Mouse (Mus musculus) layer of hippocampus, adult 9-11 months (tissue): ENCODE results near the gene Hpn.
A peak's percentile ranks its signal among the peaks of the same experiment; 100 is the strongest.

Source experiments
- DNase-seq: peaks from one replicate; pipeline ENCODE4 v3.0.0; 2022

Gene Hpn

DNA sequence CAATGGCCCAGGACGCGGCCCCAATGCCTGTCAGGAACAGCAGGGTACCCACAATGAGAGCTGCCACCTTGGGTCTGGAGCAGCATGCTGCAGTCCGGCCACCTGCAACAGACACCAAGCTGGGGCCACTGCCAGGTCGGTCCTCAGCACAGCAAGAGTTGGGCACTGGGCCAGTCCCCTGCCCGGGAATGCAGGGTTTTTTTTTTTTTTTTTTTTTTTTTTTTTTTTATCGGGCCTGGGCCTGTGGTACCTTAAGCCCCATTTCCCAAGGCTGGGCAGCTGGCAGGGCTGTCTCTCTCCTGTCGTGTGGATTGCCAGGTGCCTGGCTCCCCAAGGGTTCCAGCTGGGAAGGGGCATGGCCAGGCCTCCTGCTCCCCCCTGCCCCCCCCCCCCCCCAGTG lies 6.0 kb downstream of the Hpn start:
- no peak for DNase-seq

DNA sequence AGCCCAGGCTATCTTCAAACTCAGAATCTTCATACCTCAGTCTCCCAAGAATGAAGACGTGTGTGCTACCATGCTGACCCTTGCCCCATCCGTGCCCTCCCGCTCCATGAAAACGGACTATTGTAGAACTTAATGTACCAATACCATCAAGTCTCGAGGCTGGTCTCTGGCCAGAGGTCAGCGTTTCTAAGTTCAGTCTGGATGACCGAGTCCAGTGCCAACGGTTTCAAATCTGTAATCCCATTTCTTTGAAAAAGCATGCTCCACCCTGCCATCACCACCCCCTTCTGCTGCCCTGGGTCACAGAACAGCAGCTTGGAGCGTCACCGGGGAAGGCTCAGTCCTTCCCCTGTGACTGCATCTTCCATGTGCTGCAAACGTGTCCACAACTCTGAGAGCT lies 7.3 kb downstream of the Hpn start:
- no peak for DNase-seq

DNA sequence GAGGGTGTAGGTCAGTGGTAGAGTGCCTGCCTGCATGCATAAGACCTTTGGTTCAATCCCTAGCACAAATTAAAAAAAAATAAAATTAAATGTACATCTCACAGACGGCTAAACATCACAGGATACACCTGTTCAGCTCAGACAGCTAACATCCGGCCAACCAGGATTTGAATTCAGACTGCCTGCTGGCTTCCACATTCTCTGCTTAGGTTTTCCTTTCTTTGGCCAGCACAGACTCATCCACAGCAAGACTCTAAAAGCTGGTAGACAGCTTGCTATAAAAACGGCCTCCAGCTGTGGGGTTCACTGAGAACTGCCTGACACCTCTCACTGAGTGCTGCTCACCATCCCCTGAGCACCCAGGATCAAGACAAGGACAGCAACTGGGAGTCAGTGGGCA lies 8.9 kb downstream of the Hpn start:
- no peak for DNase-seq

DNA sequence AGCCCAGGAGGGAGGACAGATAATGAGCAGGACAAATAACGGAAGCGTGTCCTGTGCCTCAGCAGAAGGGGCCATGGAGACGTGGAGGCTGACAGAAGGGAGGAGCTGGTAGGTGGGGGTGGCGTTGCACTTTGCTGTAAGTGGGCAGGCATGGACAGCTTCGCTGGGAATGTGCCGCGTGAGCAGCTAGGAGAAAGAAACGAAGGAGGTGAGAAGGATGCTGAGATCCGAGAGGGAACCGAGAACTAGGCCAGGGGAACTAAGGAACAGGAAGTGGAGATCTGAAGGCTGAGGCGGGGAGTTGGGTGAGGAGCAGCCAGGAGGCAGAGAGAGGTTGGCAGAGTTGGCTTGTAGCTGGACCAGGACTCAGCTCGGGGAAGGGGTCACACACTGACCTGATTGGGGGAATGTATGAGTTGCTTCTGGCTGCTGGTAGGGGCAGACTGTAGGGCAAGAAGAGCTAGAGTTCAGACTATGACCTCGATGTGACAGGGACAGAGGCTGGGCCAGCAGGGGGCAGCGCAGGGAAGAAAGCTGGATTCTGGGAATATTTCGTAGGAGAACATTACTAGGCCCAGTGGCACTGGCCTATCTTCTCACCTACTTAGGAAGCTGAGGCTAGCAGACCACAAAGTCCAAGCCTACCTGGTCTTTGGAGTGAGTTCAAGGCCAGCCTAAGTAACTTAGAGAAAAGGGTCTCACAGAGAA lies 9.9 kb downstream of the Hpn start:
- no peak for DNase-seq

DNA sequence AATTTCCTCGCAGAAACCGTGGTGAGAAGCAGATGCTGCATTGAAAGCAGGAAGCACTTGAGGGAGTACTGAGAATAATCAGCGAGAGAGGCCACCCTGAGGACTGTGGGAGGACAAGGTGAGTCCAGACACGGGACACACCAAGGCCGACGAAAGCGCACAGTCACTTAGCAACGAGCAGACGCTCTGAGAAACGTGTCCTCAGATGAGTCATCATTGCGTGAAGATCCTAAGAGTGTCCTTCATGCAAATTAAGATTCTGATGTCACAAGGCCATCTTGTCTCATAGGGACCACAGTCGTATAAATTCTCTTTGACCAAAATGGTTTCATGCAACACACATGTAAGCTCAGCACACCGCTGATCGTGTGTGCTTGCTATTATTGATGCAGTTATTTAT lies 14.3 kb downstream of the Hpn start:
- no peak for DNase-seq

DNA sequence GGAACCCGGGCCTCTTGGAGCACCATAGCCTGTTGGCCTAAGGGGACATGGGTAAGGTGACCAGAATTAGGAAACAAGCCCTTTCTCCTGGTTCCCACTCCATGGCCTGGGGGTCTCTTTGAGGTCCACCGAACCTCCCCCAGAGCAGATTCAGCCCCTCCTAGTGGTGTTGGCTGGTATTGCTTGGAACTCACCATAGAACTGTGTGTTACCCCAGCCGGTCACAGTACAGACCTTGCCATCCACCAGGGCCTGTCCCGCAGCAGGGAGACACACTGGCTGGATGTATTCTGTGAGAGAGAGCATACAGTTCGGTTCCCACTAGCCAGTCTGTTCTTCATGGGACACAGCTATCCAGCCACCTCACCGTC lies 15.5 kb downstream of the Hpn start:
- DNase-seq: no peak

DNA sequence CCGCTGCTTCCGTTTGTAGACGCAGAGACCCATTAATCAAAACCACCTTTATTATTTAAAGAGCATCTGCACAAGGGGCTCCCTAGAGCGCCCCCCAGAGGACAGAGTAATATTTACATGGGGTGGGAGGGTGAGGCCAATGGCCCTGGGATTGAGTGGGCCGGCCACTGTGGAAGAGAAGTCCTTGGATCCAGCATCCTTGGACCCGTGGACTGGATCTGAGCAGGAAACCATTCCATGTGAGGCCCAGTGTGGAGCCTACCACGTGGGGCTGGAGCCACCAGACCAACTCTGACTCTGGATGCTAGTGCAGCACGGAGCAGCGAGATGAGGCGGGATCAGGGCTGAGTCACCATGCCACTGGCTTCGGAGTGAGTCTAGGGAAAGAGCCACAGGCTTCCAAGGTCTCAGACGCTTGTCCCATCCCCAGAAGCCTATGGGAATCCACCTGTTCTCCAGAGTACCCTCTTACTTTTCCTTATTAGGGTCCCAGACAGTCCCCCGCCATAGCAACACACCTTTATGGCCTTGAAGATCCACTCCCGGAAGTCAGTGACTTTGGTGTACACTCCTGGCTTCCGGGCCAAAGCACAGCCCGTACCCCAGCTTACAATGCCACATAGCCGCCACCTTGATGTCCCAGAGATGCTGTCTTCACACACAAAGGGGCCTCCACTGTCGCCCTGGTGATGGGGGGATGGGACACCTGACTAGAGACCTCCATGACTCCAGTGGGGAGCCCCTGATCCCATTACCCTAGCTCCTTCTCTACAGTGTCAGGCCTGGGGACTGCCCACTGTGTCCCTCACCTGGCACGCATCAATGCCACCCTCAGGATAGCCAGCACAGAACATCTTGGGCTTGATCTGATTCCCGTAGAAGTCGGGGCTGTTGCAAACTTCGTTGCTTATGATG lies 16.1 kb downstream of the Hpn start:
- no peak for DNase-seq

DNA sequence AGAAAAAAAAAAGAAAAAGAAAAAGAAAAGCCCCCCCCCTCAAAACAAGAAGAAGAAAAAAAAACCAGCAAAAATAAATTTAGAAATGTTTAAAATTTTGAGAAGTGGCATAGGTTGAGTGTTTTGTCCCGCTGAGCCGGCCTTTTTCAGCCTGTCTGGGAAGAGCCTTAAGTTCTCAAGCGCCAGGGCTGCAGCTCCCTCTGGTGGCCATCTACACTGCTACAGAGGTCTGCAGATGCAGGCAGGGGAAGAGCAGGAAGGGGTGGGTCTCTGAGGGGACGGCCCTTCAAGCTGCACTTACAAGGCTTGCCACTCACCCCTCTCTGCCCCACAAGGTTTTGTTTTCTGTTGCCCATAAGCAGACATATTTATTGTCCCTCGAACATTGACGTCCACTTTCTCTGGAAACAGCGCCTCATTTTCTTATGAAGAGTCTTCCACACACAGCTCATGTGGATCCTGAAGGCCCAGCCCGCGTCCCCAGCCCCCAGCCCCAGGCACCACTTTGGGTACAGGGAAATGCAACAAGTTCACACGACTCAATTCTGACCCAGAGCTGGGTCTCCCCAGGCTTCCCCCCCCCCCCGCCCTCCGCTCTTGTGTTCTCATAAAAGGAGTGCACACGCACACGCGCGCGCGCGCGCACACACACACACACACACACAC lies 17.4 kb downstream of the Hpn start:
- peak; percentile 90 for DNase-seq

DNA sequence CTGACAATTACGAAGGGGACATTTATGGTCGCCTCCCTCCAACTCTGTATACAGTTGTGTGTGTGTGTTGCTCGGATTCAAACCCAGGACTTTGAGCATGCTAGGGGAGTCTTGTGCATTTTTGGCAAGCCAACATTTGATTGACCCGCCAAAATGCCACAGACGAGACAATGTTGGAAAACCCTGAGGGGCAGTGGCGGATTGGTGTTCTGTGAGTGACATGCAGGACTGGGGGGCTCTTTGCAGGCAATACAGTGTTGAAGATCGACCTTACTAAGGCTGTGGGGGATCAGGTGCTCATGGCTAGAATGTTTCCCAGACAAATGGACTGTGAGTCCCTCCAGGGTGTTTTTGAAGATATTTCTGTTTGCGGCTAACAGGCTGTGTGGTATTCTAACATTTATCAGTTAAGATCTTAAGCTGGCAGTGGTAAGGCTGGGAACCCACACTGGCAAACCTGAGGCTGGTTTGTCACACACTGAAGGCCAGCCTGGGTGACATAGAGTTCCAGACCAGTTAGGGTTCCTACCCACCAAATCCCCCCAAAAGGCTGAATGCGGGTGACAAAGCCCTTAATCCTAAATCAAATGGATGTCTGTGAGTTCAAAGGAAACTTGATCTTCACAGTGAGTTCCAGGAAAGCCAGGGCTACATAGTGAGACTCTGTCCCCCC lies 18.1 kb downstream of the Hpn start:
- no peak for DNase-seq

DNA sequence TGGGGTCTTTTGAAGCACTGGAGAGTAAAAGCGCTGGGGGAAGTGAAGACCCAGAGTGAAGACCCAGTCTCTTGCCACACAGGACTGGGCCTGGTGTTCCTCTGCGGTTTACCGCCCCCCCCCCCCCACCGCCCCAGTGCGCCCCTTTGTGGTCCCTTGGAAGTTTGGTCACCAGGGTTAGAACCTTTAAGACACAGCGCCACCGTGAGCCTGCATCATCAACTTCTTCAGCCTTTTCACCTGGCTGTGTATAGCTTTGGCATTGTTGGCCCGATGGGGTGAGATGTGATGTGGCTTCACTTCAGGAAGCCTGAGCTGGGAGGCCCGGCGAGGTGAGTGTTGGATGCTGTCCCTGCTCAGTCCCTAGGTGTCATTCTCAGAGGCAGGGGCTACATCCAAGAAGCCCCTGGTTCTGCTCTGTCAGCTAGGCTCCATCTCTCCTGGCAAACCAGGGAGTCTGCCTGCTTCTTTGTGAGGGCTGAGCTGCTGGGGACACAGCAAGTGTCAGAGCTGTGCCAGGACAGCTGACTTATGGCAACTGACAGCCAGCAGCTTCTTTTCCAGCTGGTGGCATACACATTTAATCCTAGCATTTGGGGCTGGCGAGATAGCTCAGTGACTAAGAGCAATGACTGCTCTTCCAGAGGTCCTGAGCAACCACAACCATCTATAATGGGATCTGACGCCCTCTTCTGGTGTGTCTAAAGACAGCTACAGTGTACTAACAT lies 20.2 kb downstream of the Hpn start:
- no peak for DNase-seq

DNA sequence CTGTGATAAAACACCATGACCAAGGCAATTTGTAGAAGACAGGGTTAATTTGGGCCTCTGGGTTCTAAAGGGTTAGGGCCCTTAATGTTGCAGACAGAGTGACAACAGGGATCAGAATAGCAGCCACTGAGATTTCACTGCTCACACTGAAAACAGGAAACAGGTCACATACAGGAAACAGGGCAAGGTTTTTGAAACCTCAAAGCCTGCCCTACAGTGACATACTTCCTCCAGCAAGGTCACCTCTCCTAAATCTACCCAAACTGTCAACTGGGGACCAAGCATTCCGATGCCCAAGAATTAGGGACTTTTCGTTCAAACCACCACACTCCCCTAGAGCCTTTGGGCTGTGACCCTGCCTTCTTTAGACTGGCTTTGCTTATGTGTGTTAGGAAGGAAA lies 25.4 kb downstream of the Hpn start:
- DNase-seq: no peak

DNA sequence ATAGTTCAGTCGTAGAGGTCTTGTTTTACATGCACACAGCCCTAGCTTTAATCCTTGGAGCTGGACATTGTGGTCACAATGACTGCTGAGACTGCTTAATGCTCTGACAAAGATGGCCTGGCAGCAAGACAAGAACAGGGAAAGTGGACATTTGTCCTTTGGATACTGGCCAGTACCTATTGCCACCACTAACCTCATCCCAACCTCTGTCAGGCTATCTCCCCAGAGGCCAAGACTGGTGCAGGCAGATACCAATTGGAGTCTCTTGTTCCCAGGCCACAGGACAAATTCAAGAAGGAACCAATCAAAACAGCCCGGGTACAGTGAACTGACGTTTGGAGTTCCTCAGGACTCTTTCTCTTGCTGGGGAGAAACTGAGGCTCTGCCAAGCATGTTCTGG lies 26.9 kb downstream of the Hpn start:
- DNase-seq: no peak

DNA sequence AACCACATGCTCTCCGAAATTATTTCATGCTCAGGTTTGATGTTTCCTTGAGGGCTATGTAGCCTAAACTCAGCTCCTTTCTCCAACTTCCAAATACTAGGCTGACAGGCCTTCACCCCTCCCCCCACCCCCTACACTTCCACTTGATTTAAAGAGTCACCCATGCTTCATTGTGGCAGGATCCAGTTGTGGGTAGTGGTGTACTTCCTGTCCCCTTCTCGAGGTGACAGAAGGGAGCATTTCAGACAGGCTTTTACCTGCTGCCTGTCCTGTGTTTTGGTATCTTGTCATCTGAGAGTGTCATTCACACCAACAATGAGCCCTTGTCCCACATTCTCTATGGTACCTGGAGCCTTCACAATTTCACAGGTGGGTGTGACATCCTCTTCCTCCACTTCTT lies 27.8 kb downstream of the Hpn start:
- no peak for DNase-seq

DNA sequence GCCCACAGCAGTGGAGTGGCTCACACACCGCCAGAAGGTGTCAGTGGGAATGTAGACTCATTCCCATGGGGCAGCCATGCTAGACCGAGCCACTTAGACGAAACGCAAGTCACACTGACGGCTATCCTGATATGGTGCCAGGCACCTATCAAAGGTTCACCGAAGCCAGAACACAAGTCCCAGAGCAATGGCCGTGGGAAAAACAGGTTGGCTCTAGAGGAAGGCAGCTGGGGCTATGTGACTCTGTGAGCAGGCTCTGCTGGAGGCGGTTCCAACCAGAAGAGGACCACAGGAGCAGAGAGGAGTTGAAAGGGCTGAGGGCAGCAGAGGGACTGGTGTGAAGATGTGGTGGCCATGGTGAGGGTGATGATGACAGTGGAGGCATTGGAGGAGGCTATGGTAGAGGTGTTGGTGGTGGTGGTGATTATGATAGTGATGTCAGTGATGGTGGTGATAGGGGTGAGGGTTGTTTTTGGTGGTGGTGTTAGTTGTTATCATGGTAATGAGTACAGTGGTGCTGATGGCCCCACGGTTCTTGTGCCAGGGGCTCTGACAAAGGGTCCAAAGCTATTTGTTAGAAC lies 28.8 kb downstream of the Hpn start:
- no peak for DNase-seq

DNA sequence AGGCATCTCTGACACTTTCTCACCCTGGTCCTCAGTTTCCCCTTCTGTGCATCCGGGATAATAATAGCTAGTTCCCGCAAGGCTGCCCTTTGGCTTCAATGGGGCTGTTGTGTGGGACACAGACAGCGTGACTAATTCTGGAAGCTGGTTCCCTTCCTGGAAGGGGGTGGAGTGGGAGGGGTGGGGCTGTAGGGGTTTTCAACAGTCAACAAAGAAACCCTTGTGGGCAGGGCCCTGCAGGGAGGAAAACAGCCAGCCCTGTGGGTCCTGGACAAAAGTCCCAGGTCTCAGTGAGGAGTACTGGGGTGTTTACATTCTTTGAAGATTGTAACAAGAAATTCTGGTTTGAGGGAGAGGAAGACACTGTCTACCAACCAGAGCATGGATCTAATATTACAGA lies 29.9 kb downstream of the Hpn start:
- peak; percentile 78 for DNase-seq

DNA sequence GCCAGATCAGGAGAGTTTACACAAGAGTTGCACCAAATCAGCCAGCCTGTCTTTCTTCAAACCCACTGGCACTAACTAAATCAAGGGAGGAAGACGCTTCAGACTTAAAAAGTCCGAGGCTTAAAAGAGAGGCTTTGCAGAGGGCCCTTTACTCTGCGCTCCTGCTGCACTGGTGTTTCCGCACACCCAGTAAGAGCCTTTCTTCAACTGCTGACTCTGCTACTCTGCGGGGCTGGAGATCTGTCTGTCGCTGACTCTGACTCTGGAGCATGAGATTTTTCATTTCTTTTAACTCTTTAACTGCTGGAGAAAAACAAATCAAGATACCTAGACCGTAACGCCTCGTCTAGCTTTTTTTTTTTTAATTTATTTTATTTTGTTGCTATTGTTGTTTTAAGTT lies 30.9 kb downstream of the Hpn start:
- no peak for DNase-seq

DNA sequence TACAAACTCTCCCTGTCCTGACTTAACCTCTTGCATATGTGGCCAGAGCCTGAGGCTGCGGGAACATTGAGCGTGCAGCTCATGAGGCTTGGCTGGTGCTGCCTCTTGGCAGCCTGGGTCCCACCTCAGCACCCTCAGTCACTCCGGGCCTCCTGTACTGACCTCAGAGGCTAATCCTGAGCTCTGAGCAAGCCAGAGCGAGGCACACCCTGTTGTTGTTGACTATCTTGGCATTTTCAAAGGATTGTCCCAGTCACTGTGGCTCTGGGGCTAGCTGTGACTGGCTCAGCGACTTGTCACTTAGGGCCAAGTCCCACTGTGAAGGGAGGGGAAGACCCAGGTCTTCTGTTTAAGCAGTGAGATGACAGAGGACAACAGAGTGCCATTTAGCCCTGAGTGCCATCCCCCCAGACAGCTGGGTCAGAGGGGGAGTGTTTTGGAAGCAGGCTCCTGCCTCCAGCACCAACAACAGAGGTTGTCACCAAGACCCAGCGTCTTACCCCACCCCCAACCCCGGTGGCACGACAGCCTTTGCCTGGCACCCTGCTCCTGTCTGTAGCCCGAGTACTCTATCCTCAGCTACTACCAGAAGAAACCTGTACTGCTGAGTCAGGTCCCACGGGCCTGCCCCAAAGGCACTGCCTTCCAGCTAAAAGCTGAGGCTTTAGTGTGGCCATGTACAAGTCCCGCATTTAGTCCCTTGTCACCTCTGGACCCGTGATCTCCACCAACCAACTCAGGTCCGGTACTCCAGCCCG lies 32.1 kb downstream of the Hpn start:
- peak; percentile 84 for DNase-seq

DNA sequence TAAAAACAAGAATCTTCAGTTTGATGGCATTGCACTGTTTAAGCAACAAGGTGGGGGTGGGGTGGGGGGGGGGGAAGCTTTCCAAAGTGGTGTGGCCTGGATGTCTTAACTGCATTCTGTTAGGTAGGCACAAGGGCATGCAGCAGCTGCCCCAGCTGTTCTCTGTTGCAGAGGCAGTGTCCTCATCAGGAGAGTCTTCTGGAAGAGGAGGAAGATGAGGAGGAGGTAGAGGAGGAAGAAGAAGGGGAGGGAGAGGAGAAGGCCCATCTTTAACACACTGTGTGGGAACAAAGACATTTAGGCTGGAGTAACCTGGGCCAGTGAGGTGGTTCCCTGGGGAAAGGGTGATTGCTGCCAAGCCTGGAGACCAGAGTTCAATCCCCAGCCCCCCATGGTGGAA lies 33.0 kb downstream of the Hpn start:
- DNase-seq: no peak

DNA sequence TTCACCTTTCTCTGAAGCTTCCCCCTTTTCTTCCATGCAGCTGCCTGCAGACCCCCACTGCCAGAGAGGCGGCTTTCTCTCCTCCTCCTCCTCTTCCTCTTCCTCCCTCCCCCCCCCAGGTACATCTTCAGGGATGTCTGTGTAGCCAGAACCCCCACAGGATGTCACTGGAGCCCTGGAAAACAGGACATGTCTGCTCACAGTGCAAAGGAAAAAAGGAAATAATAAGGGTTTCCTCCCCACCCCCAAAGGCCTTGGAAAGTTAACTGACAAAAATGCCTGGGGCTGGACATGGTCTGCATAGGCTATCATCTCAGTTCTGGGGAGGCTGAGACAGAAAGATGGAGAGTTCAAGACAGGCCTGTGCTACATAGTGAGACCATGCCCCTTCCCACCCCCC lies 34.0 kb downstream of the Hpn start:
- DNase-seq: no peak

DNA sequence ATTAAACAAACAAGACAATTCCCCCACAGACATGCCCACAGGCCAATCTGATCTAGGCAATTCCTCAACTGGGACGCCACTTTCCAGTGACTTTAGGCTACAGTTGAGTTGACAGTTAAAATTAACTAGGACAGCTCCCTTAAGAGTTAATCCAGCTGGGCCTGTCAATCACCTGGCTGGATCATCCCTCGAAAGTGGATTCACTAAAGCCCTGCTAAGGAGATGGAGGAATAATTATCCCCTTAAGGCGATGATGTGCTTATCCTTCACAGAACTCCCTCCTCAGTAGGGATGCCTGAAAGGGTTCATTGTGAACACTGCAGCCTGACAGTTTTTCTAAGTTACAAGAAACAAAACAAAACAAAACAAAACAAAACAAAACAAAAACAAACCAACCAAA lies 34.5 kb downstream of the Hpn start:
- DNase-seq: no peak

DNA sequence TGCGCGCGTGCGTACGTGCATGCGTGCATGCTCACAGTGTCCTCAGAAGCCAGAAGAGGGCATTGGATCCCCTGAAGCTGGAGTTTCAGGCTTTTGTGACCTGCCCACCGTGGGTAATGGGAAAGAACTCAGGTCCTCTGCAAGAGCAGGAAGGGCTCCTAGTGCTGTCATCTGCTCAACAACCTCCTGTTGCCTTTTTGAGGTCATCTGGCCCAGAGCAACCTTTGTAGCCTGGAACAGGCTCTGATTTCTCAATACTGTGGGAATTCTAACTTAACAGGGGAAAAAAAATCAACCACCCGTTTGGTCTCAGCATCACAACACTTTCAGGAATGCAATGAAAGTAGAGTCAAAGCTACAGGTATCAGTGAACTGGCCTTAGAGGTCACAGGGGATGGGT lies 35.4 kb downstream of the Hpn start:
- DNase-seq: no peak
